Mouse (Mus musculus) embryonic fibroblast, embryonic 13.5 days (primary cell): ENCODE measurements around the gene Tnfsf13b.

Experiments used
- CTCF ChIP-seq: IDR thresholded peaks from 2 replicates; pipeline ENCODE4 v1.5.1; 2011; ENCODE audit warnings: mild to moderate bottlenecking, control low read depth, low read length, moderate library complexity, borderline replicate concordance; ENCODE audit not compliant: insufficient read depth
- POLR2A ChIP-seq: IDR thresholded peaks from 2 replicates; pipeline ENCODE4 v1.6.1; 2011; ENCODE audit warnings: low read depth, mild to moderate bottlenecking, control low read depth, low read length, moderate library complexity

DNA sequence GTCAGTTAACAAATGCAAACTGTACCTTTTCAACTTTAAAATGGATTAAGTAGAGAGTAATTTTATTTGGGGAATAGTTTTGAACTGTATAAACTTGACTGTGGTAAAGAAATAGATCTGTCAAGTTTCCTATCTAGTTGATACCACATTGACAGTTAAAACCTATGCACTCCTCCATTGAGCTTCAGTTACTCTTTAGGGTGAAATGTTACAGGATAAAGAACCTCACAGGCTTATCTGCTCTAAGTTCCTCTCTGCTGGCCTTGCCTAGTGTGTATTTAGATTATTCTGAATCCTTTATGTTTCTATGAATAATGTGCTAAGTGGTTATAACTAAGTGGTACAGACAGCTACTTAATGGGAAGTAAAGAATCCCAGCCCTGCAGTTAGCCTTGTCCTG, 26.1 kb upstream of the Tnfsf13b start:
- TF ChIP-seq POLR2A (no peak), CTCF (no peak)
